Mouse (Mus musculus): ENCODE measurements at regions not wholly inside any gene's neighbourhood (a gene's known extent, or its start where the extent isn't known, plus 50 kb on each side); places are given as distances from the start of the nearest gene placed in this dataset.

DNA sequence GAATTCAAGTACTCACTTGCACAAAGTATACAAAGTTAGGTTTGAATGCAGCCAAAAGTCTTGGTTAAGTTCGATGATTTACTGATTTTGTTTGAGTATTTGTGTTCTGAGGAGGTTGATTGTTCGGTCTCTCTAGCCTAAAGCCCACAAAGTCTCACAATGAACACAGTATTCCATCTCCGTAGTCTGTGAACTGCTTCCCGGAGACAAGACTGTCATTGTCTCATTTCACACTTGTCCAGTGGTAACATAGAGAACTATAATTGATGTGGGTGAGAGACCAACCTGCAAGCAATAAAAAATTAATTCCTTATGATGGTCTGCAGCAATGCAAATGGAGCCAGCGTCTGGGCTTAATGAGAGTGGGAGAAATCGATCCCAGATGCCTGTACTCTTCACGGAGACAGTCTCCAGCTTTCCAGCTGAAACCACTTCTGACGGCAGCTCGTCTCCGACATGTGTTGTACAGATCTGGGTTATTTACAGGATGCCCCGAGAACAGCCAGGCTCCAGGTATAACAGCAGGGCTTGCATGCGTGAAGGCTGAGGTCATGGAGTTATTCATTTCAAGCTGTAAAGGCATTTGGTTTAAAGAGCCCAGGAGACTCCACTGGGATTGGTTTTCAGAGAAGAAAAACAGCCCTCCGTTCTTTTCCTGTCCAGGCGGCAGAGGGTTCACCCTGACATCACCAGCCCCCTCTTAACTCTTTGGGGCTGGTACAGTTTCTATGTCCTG, 75.2 kb downstream of the Asb13 start:
- no peak for TF ChIP-seq POLR2A (IDR thresholded peaks at IDR 0.05; ENCODE audit: insufficient read depth, low read depth, low read length)
- no peak for TF ChIP-seq EP300 (IDR thresholded peaks at IDR 0.05; ENCODE audit: insufficient read depth, low read depth, low read length)
- no peak for TF ChIP-seq CTCF (IDR thresholded peaks at IDR 0.05)
- Histone ChIP-seq H3K4me1 (ENCODE audit: control insufficient read depth, insufficient read depth, low read length) (peaks cover 6% of the 10 kb centered on the region), H3K27ac (peak overlapping the region; percentile 75), H3K36me3 (ENCODE audit: control insufficient read depth, insufficient read depth, low read length) (peaks cover 6% of the 10 kb centered on the region), H3K9ac (ENCODE audit: low read depth, low read length) (peak overlapping the region; percentile 38; the same call in 1 of the 2 replicates), H3K79me2 (replicated peaks; ENCODE audit: control insufficient read depth, insufficient read depth, low read length) (no peaks in the 10 kb centered on the region), H3K27me3 (ENCODE audit: control insufficient read depth, insufficient read depth, low read length) (no peaks in the 10 kb centered on the region), H3K4me3 (no peak overlapping the region)
- WGBS, result 16% methylated on average over 14 of the region's 14 CpGs
- intact Hi-C loops (cut with DNase I), result loop anchor here (5.0 kb wide), 1 partner anchor 38 kb away; no protein-coding TSS in a partner anchor
- DNase-seq, result peak in 1 of 2 experiments; percentile 23

All from heart, adult 2 months (tissue).